Mouse (Mus musculus): ENCODE results near the gene Slc5a5.

DNA sequence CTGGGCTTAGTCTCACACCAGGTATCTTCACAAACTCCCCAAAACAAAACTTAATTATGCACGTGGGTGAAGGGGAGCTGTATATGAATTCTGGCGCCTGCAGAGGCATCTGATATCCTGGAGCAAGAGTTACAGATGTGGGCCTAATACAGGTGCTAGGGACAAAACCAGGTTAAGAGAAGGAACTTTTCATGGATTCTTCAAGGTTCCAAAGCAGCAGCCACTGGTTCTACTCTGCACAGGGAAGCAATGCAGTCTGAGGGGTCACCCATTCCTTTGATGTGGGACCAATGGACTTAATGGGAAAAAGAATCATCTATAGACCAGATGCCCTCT lies 1.8 kb upstream of the Slc5a5 start:
- TF ChIP-seq CTCF (IDR thresholded peaks at IDR 0.05; ENCODE audit: low read depth, low read length): no peak
- no peak for TF ChIP-seq POLR2A (IDR thresholded peaks at IDR 0.05; ENCODE audit: borderline replicate concordance, low read depth, low read length)
